ENCODE assay signal across 9 mouse cellular contexts in the genomic region with DNA sequence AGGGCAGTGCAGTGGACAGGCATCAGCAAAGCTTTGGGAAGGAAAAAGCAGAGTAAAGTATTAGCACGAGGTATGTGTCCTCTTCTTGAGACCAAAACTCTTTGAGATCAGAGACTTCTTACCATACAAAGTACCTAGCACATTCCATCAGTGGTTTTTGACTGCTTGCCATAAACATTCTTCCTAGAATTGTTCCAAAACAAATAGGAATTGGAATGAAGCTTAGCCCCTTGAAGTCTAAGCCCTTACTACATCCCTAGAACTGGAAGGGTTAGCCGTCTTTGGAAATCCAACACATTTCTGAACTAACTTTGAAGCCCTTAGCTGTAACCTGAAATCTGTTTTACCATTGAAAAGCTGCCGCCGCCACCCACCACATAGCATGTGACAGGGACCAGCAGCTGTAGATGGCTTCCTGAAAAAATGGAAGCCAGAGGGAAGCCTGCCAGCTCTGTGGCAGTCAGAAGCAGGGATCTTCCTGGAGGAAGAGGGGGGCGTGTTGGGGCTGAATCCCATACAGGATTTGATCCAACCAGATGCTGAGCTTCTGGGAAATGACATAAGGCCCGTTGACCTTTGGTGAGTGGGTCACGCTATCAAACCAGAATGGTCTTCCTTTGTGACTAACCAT. TPM values are rescaled to one million over a fixed set of nuclear protein-coding genes. Genes with fewer than 3 reads are reported as not detected.
DNase-seq lines count a peak whose midpoint lies in the region; ATAC-seq and TF ChIP-seq lines count a peak whose summit lies in the region.
"Had no signal": no experiment of that assay in that cellular context is flagged by ENCODE, and none has a peak within 500 bp of the region (broad histone marks: within the 10 kb centered on the region; RNA-seq: fewer than 3 reads in every experiment).

No protein-coding gene starts in this region.

- no peaks in the 10 kb centered on the region for H3K9me3 ChIP-seq in limb, embryonic 14.5 days (ENCODE audit: control insufficient read depth, low read length)
- no peaks in the 10 kb centered on the region for H3K9me3 ChIP-seq in limb, embryonic 10.5 days (replicated peaks)
- no peaks in the 10 kb centered on the region for H3K9me3 ChIP-seq in heart, embryonic 16.5 days (replicated peaks; ENCODE audit: control insufficient read depth, low read length)
- H3K9me3 ChIP-seq: midbrain, embryonic 12.5 days had no signal

- H3K4me2 ChIP-seq in limb, embryonic 14.5 days (replicated peaks; ENCODE audit: low read depth, low read length, severe bottlenecking), result no peak overlapping the region
- H3K4me2 ChIP-seq in heart, embryonic 16.5 days (ENCODE audit: low read depth, low read length), result no peak overlapping the region
- H3K4me2 ChIP-seq: midbrain, embryonic 12.5 days had no signal

- no peak overlapping the region for H3K4me3 ChIP-seq in limb, embryonic 14.5 days (replicated peaks; ENCODE audit: low read length)
- H3K4me3 ChIP-seq in limb, embryonic 10.5 days, result no peak overlapping the region
- H3K4me3 ChIP-seq in heart, embryonic 16.5 days (ENCODE audit: low read length), result no peak overlapping the region
- H3K4me3 ChIP-seq: midbrain, embryonic 12.5 days had no signal

- H3K4me1 ChIP-seq in limb, embryonic 14.5 days (ENCODE audit: control insufficient read depth, insufficient read depth, low read length), result 0 out of 2 replicates have a peak, but pooled peaks cover 3% of the 10 kb centered on the region
- peaks cover 4% of the 10 kb centered on the region; the same call in 1 of the 2 replicates for H3K4me1 ChIP-seq in limb, embryonic 10.5 days
- H3K4me1 ChIP-seq in heart, embryonic 16.5 days (ENCODE audit: control insufficient read depth, insufficient read depth, low read length), result peaks cover 24% of the 10 kb centered on the region

- H3K27ac ChIP-seq in limb, embryonic 14.5 days (replicated peaks; ENCODE audit: low read depth, low read length), result no peak overlapping the region
- H3K27ac ChIP-seq in limb, embryonic 10.5 days, result no peak overlapping the region
- peak overlapping the region; percentile 64 for H3K27ac ChIP-seq in heart, embryonic 16.5 days (ENCODE audit: low read length)
- H3K27ac ChIP-seq: midbrain, embryonic 12.5 days had no signal

- no peak for TF ChIP-seq POLR2A in limb, embryonic 14.5 days (IDR thresholded peaks at IDR 0.05; ENCODE audit: borderline replicate concordance, extremely low read depth, insufficient read depth, insufficient read length)

- no peaks in the 10 kb centered on the region for H3K27me3 ChIP-seq in limb, embryonic 14.5 days (ENCODE audit: control insufficient read depth, insufficient read depth, low read length)
- H3K27me3 ChIP-seq in limb, embryonic 10.5 days (ENCODE audit: low read depth, poor library complexity, severe bottlenecking), result no peaks in the 10 kb centered on the region
- no peaks in the 10 kb centered on the region for H3K27me3 ChIP-seq in heart, embryonic 16.5 days (ENCODE audit: control insufficient read depth, insufficient read depth, low read length)
- H3K27me3 ChIP-seq: midbrain, embryonic 12.5 days had no signal

- WGBS in limb, embryonic 14.5 days, result 83% methylated on average over 7 of the region's 7 CpGs
- 88% methylated on average over 7 of the region's 7 CpGs for WGBS in limb, embryonic 10.5 days
- 60% methylated on average over 7 of the region's 7 CpGs for WGBS in heart, embryonic 16.5 days

- H3K36me3 ChIP-seq in limb, embryonic 14.5 days (ENCODE audit: control insufficient read depth, insufficient read depth, low read length), result peaks cover 47% of the 10 kb centered on the region
- peaks cover 45% of the 10 kb centered on the region for H3K36me3 ChIP-seq in limb, embryonic 10.5 days
- 0 out of 2 replicates have a peak, but pooled peaks cover 4% of the 10 kb centered on the region for H3K36me3 ChIP-seq in heart, embryonic 16.5 days (ENCODE audit: control insufficient read depth, insufficient read depth)

- peak; percentile 18 for DNase-seq in limb, embryonic 14.5 days (ENCODE audit: low spot score)
- DNase-seq in limb, embryonic 10.5 days (ENCODE audit: low spot score), result no peak
- peak; percentile 59 to 71 for DNase-seq in layer of hippocampus, postnatal 10 days (ENCODE audit: low spot score in 2 of 2)
- DNase-seq in right cerebral cortex, postnatal 4 days, result peak; percentile 43
- no peak for DNase-seq in thymus, adult 18-20 months
- no peak for DNase-seq in embryo, embryonic 10 days (ENCODE audit: low spot score)

- ATAC-seq in limb, embryonic 14.5 days (ENCODE audit: low FRiP score, low read depth), result no peak
- peak; percentile 33; the same call in 1 of the 2 replicates for ATAC-seq in heart, embryonic 16.5 days (replicated peaks; ENCODE audit: extremely low read depth, insufficient read depth, low FRiP score)
- no peak for ATAC-seq in granulocyte monocyte progenitor cell, adult 5-6 weeks (replicated peaks; ENCODE audit: poor library complexity, severe bottlenecking)

- no peak overlapping the region for H3K9ac ChIP-seq in limb, embryonic 14.5 days (ENCODE audit: low read depth, low read length, severe bottlenecking)
- no peak overlapping the region for H3K9ac ChIP-seq in heart, embryonic 16.5 days (ENCODE audit: low read length)
- H3K9ac ChIP-seq: midbrain, embryonic 12.5 days had no signal

RNA-seq across cellular contexts. Expression of gene Supt7l, which starts 34.5 kb away (rescaled TPM):
- polyA plus RNA-seq in limb, embryonic 14.5 days (2012; rRNA removed), result 18.0 and 20.9 TPM in 2 replicates
- 11.4 and 13.7 TPM in 2 replicates for polyA plus RNA-seq in limb, embryonic 14.5 days (2014; fragmentation: Nextera tagmentation; extraction: Ambion mirVana)
- polyA plus RNA-seq in limb, embryonic 10.5 days (2016; fragmentation: Nextera tagmentation; extraction: Ambion mirVana), result 26.3 and 32.8 TPM in 2 replicates
- 18.6 and 20.2 TPM in 2 replicates for polyA plus RNA-seq in heart, embryonic 16.5 days (2015; fragmentation: Nextera tagmentation; extraction: Ambion mirVana)
- total RNA-seq in layer of hippocampus, postnatal 10 days (2021), result 10 to 100 TPM; 16.5 to 16.6 TPM
- total RNA-seq in granulocyte monocyte progenitor cell, adult 5-6 weeks (2014; fragmentation: Nextera tagmentation), result 13.8 and 19.2 TPM in 2 replicates
- total RNA-seq in granulocyte monocyte progenitor cell, adult 5-6 weeks (2017), result 18.0 and 20.3 TPM in 2 replicates

RNA-seq across cellular contexts. Expression of gene Mrpl33, which starts 34.6 kb away (rescaled TPM):
- 76.9 and 138 TPM in 2 replicates for polyA plus RNA-seq in limb, embryonic 14.5 days (2012; rRNA removed)
- 266 and 312 TPM in 2 replicates for polyA plus RNA-seq in limb, embryonic 14.5 days (2014; fragmentation: Nextera tagmentation; extraction: Ambion mirVana)
- polyA plus RNA-seq in limb, embryonic 10.5 days (2016; fragmentation: Nextera tagmentation; extraction: Ambion mirVana), result 254 and 274 TPM in 2 replicates
- polyA plus RNA-seq in heart, embryonic 16.5 days (2015; fragmentation: Nextera tagmentation; extraction: Ambion mirVana), result 382 and 409 TPM in 2 replicates
- total RNA-seq in layer of hippocampus, postnatal 10 days (2021), result 100 to 1,000 TPM; 135 to 151 TPM
- 543 and 559 TPM in 2 replicates for total RNA-seq in granulocyte monocyte progenitor cell, adult 5-6 weeks (2014; fragmentation: Nextera tagmentation)
- 224 and 356 TPM in 2 replicates for total RNA-seq in granulocyte monocyte progenitor cell, adult 5-6 weeks (2017)

RNA-seq across cellular contexts. Expression of gene Slc4a1ap, which starts 35.4 kb away (rescaled TPM):
- 19.5 and 20.2 TPM in 2 replicates for polyA plus RNA-seq in limb, embryonic 14.5 days (2012; rRNA removed)
- polyA plus RNA-seq in limb, embryonic 14.5 days (2014; fragmentation: Nextera tagmentation; extraction: Ambion mirVana), result 23.9 and 27.7 TPM in 2 replicates
- 34.0 and 34.4 TPM in 2 replicates for polyA plus RNA-seq in limb, embryonic 10.5 days (2016; fragmentation: Nextera tagmentation; extraction: Ambion mirVana)
- 18.9 and 20.0 TPM in 2 replicates for polyA plus RNA-seq in heart, embryonic 16.5 days (2015; fragmentation: Nextera tagmentation; extraction: Ambion mirVana)
- total RNA-seq in layer of hippocampus, postnatal 10 days (2021), result 10 to 100 TPM; 52.5 to 52.9 TPM
- 32.1 and 37.3 TPM in 2 replicates for total RNA-seq in granulocyte monocyte progenitor cell, adult 5-6 weeks (2014; fragmentation: Nextera tagmentation)
- 45.1 and 53.4 TPM in 2 replicates for total RNA-seq in granulocyte monocyte progenitor cell, adult 5-6 weeks (2017)

Comparison
In these comparisons a context has a peak if more than half of its experiments do, and no peak if none do; other contexts are left out.
1. DNase-seq: peak in limb, embryonic 14.5 days (single experiment), layer of hippocampus, postnatal 10 days (2 of 2) and right cerebral cortex, postnatal 4 days (single experiment); none in limb, embryonic 10.5 days (single experiment), thymus, adult 18-20 months (0 of 2) and embryo, embryonic 10 days (single experiment).